Mouse (Mus musculus) cerebral cortex, adult 2 months (tissue): ENCODE data around the gene Tmc2.

Experiments used
- WGBS: fragments of 180-500 bp; shearing (Covaris S2); methylation state at CpG from one replicate; pipeline ENCODE4 v1.1.7; 2018; 5-methylcytosine and 5-hydroxymethylcytosine counted together

Gene Tmc2

DNA sequence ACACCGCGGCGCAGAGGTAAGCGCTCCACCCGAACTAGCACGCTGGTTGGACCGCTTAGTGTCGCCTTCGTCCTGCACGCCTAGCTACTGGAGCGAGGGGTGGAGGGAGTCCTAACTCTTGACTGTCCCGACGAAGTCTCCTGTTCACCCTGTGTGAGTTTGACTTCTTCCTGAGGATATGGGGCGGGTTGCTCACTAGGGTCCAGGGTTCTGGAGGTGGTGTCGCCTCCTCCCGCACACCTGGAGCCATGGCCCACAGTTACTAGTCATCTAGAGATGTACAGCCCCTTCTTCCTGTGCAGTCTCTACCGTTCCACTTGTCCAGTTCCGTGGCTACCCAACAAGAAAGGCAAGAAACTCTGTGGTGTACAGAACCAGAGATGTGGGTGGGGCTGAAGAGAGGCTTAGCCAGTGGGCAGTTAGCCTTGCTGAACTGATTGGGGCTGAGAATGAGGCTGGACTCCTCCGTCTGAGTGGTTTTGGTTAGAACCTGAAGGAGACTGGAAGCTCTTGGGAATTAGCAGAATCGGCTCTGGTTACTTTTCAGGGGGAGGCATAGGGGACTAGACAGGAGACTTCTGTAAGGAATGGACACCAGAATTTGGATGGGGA, 101.2 kb downstream of the Tmc2 start:
- WGBS = 8% methylated on average over 20 of the region's 20 CpGs

- 79% methylated on average over 9 of the region's 9 CpGs for WGBS
These were observed 102.6 kb downstream of the Tmc2 start for GRCm38 (mm10) chr2:130297580-130297979.

DNA sequence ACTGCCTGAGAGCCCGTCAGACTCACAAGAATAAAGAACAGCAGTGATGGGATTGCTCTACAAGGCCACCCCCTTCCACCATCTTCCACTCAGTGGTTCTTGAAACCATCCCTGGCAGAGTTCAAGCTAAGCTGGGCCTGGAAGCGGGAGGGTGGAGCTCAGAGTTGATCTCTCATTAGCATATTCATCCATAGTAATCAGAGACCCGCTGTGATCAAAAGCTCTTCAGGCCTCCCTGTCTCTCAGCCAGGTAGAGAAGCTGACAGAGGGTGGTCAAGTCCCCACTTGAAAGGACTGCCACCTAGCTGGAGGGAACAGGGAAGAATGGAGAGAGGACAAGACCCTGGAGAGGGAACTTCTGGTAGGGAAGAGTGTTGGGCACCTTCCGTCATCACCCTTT, 108.0 kb downstream of the Tmc2 start:
- WGBS = 70% methylated on average over 4 of the region's 4 CpGs
